Mouse (Mus musculus) hindbrain, embryonic 11.5 days (tissue): ENCODE measurements at regions not wholly inside any gene's neighbourhood (a gene's known extent, or its start where the extent isn't known, plus 50 kb on each side); places are given as distances from the start of the nearest gene placed in this dataset.

Experiments used
- ATAC-seq: fragments of 200-750 bp; cut with Nextera tagmentation; 2 replicates; pipeline ENCODE4 v1.8.0; 2017; ENCODE audit warnings: mild to moderate bottlenecking, moderate TSS enrichment, moderate library complexity; ENCODE audit not compliant: low FRiP score
- DNase-seq: peaks from one replicate; pipeline ENCODE4 v3.0.0-alpha.2; 2015; ENCODE audit warnings: low spot score
- H3K27ac ChIP-seq: fragments of 300-500 bp; sonication (generic); 2 replicates; pipeline ENCODE4 v1.5.1; 2014; ENCODE audit warnings: mild to moderate bottlenecking, low read depth, low read length
- H3K27me3 ChIP-seq: fragments of 300-500 bp; sonication (generic); 2 replicates; pipeline ENCODE4 v1.6.1; 2014; ENCODE audit warnings: mild to moderate bottlenecking, low read length, moderate library complexity, mixed read lengths; ENCODE audit not compliant: control insufficient read depth, insufficient read depth
- H3K36me3 ChIP-seq: fragments of 300-500 bp; sonication (generic); 2 replicates; pipeline ENCODE4 v1.6.1; 2014; ENCODE audit warnings: mild to moderate bottlenecking, low read length, moderate library complexity, mixed read lengths; ENCODE audit not compliant: control insufficient read depth, insufficient read depth
- H3K4me1 ChIP-seq: fragments of 300-500 bp; sonication (generic); replicated peaks from 2 replicates; pipeline ENCODE4 v1.6.1; 2014; ENCODE audit warnings: low read length, mixed read lengths; ENCODE audit not compliant: control insufficient read depth, insufficient read depth
- H3K4me2 ChIP-seq: fragments of 300-500 bp; sonication (generic); replicated peaks from 2 replicates; pipeline ENCODE4 v1.6.1; 2014; ENCODE audit warnings: mild to moderate bottlenecking, low read depth, low read length
- H3K4me3 ChIP-seq: fragments of 300-500 bp; sonication (generic); 2 replicates; pipeline ENCODE4 v1.5.1; 2014; ENCODE audit warnings: low read depth, low read length
- H3K9ac ChIP-seq: fragments of 300-500 bp; sonication (generic); 2 replicates; pipeline ENCODE4 v1.6.1; 2014; ENCODE audit warnings: low read depth, low read length
- H3K9me3 ChIP-seq: fragments of 300-500 bp; sonication (generic); 2 replicates; pipeline ENCODE4 v1.6.1; 2016; ENCODE audit warnings: low read length; ENCODE audit not compliant: control insufficient read depth
- WGBS: fragments of 180-500 bp; shearing (Covaris S2); extraction: QIAGEN DNeasy Blood & Tissue Kit; methylation state at CpG from one replicate; pipeline ENCODE4 v1.1.7; 2014; 5-methylcytosine and 5-hydroxymethylcytosine counted together

DNA sequence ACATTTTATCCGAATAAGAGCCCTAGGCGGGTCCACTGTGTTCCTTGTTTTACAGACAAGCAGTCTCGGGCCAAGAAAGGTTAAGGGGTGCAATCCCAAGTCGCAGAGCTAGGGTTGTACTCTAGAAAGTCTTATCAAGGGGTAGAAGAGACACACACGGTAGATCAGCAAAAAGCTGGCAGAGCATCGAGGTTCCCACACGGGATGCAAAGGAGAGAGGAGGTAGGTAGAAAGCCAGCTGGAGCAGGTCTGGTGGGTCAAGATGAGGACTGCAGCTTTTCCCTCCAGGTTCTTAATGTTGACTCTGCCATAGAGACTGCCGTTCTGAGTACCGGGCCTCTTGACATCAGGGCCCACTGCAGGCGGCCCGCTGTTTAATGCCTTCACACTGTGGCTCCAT lies 463.3 kb downstream of the Cd83 start:
- DNase-seq (no peak), ATAC-seq (no peak)
- Histone ChIP-seq H3K27ac (no peak overlapping the region), H3K4me3 (no peak overlapping the region), H3K9ac (no peak overlapping the region), H3K36me3 (no peaks in the 10 kb centered on the region), H3K4me1 (no peaks in the 10 kb centered on the region), H3K4me2 (no peak overlapping the region), H3K27me3 (no peaks in the 10 kb centered on the region), H3K9me3 (no peaks in the 10 kb centered on the region)
- WGBS: 90% methylated on average over 11 of the region's 11 CpGs

DNA sequence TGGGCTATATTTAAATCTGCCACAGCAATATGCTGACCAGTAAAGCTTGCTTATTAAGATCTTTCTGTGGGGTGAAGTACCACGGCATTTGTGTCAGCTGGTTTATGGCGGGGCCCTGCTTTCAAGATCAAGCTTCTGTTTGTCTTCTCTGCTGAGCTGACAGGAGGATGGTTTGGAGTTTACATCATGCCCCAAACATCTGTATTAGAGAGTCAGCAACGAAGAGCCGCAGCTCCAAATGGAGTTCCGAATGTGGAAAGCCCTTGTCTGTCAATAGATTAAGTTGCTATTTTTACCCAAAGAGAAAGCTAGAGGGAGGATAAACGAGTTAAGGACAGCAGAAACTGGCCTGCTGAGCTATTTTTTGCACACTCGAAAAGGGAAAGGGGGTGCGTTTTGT lies 463.8 kb downstream of the Cd83 start:
- no peak overlapping the region for H3K27ac ChIP-seq
- H3K9me3 ChIP-seq: no peaks in the 10 kb centered on the region
- H3K36me3 ChIP-seq: no peaks in the 10 kb centered on the region
- no peaks in the 10 kb centered on the region for H3K27me3 ChIP-seq
- DNase-seq: no peak
- no peak overlapping the region for H3K4me3 ChIP-seq
- H3K9ac ChIP-seq: no peak overlapping the region
- H3K4me2 ChIP-seq: no peak overlapping the region
- no peak for ATAC-seq
- no peaks in the 10 kb centered on the region for H3K4me1 ChIP-seq
- 66% methylated on average over 8 of the region's 8 CpGs for WGBS

DNA sequence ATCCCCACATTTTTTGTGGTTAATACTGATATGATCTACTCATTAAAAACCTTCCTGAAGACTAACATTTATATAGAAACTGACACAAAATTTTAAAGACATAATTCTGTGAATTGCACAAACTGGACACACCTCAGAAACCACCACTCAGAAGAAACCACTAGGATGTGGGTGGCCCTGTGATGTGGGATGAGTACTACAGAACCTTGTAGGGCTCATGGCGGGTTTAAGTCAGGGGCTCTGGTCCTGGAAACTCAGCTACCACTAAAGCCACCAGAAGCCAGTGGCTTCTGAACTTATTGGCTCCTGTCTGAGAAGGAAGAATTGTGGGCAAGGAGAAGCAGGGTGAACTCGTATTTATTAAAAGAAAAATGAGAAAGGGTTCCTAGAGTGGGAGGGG lies 464.5 kb downstream of the Cd83 start:
- H3K4me3 ChIP-seq: no peak overlapping the region
- 87% methylated on average over 2 of the region's 2 CpGs for WGBS
- DNase-seq: no peak
- H3K27me3 ChIP-seq: no peaks in the 10 kb centered on the region
- no peak overlapping the region for H3K27ac ChIP-seq
- no peak for ATAC-seq
- H3K4me1 ChIP-seq: no peaks in the 10 kb centered on the region
- H3K36me3 ChIP-seq: no peaks in the 10 kb centered on the region
- no peaks in the 10 kb centered on the region for H3K9me3 ChIP-seq
- H3K9ac ChIP-seq: no peak overlapping the region
- no peak overlapping the region for H3K4me2 ChIP-seq

DNA sequence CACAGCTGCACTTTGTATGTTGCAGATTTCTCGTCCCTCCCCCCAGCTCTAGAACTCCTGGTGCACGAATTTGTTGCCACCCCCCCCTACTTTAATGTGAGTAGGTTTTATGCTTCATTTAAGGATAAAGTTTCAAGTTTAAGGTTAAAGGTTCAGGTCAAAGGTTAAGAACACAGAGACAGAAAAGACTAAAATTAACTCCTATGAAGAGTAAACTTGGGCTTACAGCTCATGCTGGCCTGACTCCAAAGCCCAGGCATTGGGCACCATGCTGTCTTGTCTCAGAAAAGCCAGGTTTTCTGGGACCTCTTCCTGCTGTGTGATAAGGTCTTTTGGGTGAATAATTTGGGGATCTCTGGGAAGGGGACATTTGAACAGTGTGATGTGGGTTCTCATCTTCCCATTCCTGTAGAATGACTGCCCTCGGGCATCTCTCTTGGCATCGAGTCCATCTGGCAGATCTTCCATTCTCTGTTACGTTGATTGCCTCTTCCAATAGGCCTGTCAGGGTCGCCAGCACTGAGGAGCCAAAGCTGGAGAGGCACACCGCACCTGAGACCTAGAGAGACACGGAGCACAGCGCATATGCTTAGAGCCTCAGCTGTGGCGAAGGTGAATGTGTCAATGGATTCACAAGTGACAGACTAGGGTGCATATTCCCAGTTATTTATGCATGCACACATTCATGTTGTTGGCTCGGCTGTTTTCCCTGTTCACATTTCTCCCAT lies 466.1 kb downstream of the Cd83 start:
- Histone ChIP-seq H3K36me3 (no peaks in the 10 kb centered on the region), H3K4me1 (no peaks in the 10 kb centered on the region), H3K4me3 (no peak overlapping the region), H3K4me2 (no peak overlapping the region), H3K9ac (no peak overlapping the region), H3K9me3 (no peaks in the 10 kb centered on the region), H3K27ac (no peak overlapping the region), H3K27me3 (no peaks in the 10 kb centered on the region)
- ATAC-seq (no peak), DNase-seq (no peak)
- WGBS: 82% methylated on average over 11 of the region's 11 CpGs

DNA sequence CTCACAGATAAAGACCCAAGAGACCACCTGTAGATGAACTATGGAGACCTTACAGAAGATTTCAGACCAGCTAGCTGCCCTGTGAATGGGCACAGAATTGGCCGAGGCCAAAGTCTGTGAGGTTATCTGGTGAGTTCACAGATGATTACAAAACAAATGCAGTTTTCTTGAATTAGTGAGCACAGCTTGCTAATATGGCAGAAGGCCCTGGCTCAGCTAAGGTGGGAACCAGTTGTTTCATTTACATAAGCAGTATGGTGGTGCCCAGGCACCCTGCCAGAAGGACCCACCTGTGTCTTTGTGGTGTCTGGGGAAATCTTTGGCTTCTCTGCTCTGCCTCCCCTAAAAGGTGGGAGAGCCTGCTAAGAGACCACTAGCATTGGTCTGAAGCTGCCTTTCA lies 466.9 kb downstream of the Cd83 start:
- Histone ChIP-seq H3K4me1 (no peaks in the 10 kb centered on the region), H3K27ac (no peak overlapping the region), H3K4me2 (no peak overlapping the region)

DNA sequence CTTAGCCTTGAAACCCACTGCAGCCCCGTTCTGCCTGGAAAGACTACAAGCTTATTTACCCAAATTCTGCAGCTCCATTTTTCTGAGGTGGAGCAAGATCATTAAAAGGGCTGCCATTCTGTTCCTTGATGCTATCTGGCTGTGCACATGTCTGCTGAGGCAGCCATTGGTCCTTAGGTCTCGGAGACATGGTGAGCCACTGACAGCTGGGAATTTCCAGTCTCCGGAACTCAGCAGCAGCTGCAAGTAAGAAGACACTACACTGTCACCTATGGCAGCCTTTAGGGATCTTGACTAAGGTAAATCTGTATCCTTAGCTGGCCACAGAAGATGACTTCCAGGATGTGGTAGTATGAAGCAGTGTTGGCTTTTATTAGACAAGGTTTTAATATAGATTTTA lies 467.9 kb downstream of the Cd83 start:
- no peaks in the 10 kb centered on the region for H3K36me3 ChIP-seq
- 82% methylated on average over 3 of the region's 3 CpGs for WGBS
- DNase-seq: no peak

More for the DNA sequence above, 466.9 kb downstream of the Cd83 start:
- Histone ChIP-seq H3K9me3 (no peaks in the 10 kb centered on the region), H3K4me3 (no peak overlapping the region), H3K27me3 (no peaks in the 10 kb centered on the region), H3K36me3 (no peaks in the 10 kb centered on the region), H3K9ac (no peak overlapping the region)
- ATAC-seq (no peak), DNase-seq (no peak)
- 94% methylated on average over 1 of the region's 1 CpGs for WGBS

DNA sequence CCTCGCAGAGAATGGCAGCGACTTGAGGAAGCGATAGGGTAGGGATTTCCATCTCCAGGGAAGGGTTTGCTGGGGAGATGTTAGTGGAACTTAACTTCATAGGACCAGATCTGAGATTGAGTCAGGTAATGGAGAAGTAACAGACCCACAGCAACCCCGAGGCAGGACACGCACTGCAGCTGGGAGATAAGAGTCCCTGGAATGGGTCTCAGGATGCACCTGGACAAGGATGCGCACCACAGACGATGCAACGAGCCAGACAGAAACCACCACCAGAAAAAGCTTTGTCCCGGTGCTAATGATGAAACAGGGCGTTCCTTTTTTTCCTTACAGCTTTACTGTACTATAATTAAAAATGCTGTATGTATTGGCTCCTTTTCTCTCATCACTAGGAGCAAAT lies 470.9 kb upstream of the Jarid2 start:
- Histone ChIP-seq H3K9ac (no peak overlapping the region), H3K27me3 (no peaks in the 10 kb centered on the region), H3K36me3 (no peaks in the 10 kb centered on the region), H3K4me3 (no peak overlapping the region), H3K4me1 (no peaks in the 10 kb centered on the region), H3K9me3 (no peaks in the 10 kb centered on the region), H3K4me2 (no peak overlapping the region), H3K27ac (no peak overlapping the region)
- WGBS: 94% methylated on average over 10 of the region's 10 CpGs
- ATAC-seq: no peak
- no peak for DNase-seq

More for the DNA sequence above, 467.9 kb downstream of the Cd83 start:
- Histone ChIP-seq H3K27ac (no peak overlapping the region), H3K27me3 (no peaks in the 10 kb centered on the region), H3K9me3 (no peaks in the 10 kb centered on the region), H3K4me1 (no peaks in the 10 kb centered on the region), H3K9ac (no peak overlapping the region), H3K4me2 (no peak overlapping the region), H3K4me3 (no peak overlapping the region)
- no peak for ATAC-seq

DNA sequence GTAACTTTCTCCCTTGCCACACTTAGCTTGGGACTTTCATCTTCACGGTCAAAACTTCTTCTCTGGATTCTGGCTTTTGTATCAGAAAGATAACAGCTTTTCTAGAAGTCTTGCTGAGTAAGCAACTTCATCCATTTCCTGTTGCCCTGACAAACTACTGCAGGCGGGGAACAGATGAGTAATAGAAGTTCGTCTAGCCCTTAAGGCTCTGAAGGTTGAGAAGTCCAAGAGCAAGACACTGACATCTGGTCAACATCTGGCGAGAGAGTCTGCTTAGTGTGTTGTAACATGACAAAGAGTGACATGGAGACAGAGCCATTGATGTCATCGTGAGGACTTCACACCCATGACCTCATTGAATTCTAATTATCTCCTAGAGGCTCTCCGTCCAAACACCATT lies 469.2 kb upstream of the Jarid2 start:
- no peak overlapping the region for H3K4me3 ChIP-seq
- DNase-seq: no peak
- no peak overlapping the region for H3K27ac ChIP-seq
- no peaks in the 10 kb centered on the region for H3K27me3 ChIP-seq
- H3K36me3 ChIP-seq: no peaks in the 10 kb centered on the region
- 70% methylated on average over 6 of the region's 6 CpGs for WGBS
- no peak overlapping the region for H3K4me2 ChIP-seq
- H3K9me3 ChIP-seq: no peaks in the 10 kb centered on the region
- H3K9ac ChIP-seq: no peak overlapping the region
- no peaks in the 10 kb centered on the region for H3K4me1 ChIP-seq
- no peak for ATAC-seq

DNA sequence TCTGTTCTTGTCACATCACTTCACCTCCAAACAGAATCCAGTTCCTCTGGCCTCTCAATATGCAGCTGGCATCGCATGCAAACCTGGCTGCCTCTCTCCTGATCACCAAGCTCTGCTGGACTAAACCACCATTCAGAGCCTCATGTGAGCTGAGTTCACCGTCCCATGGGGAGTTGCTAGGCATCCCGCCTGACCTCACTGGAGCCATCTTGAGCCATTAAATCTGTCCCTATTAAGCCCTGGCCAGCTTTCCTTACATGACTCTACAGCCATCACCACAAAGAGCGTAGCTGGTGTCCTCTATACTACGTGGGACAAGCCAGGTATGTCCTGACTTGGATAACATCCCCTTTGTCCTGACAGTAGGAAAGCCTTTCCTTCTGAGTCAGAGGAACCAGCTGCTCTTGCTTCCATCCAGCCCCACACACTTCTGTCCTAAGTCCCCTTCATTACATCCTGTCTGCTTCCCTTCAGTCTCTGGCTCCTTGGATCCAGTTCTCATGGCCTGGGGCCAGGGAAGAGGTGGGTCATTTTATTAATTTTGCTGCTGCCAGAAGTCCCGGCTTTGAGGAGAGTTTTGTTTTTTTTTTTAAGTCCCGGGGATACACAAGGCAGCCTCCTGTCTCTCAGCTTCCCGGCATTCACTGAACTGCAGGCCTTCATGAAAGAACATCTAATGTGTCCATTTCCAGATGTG lies 468.5 kb upstream of the Jarid2 start:
- no peak overlapping the region for H3K27ac ChIP-seq
- H3K9ac ChIP-seq: no peak overlapping the region
- no peak overlapping the region for H3K4me3 ChIP-seq
- no peaks in the 10 kb centered on the region for H3K27me3 ChIP-seq
- no peaks in the 10 kb centered on the region for H3K4me1 ChIP-seq
- H3K9me3 ChIP-seq: no peaks in the 10 kb centered on the region
- WGBS: 79% methylated on average over 8 of the region's 8 CpGs
- H3K36me3 ChIP-seq: no peaks in the 10 kb centered on the region
- no peak overlapping the region for H3K4me2 ChIP-seq
- no peak for ATAC-seq
- no peak for DNase-seq
